Mouse (Mus musculus): ENCODE measurements around the gene Snrnp27.

DNA sequence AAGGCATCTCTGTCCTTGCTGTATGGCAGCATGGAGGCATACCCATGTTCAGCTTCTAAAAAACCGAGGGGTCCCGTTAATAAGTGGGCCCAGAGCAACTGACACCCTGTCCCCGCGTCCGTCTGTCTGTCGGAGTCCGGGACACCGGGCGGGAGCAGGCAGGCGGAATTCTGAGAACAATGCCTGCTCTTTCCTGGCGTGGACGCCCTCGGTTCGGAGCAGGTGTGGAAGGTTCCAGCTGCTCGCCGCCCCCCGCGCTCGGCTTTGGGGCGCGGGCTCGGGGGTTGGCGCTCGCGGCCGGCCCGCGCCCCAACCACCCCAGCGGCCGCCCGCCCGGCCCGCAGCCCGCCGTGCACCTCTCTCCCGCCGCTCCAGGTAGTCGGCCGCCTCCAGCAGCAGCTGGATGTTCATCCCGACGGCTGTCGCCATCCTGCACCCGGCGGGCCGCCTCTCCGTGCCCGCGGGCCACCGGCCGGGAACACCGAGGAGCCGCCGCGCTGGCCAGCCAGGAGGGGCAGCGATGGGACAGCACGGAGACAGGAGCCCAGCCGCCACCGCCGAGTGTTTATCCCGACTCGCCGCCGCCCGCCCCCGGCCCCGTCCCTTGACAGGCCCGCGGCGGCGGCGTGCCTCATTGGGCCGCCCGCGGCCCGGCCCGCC lies 15.6 kb downstream of the Snrnp27 start, which contains the start of gene Mxd1:
- TF ChIP-seq CHD2 (IDR thresholded peaks at IDR 0.05; ENCODE audit: low read depth, low read length) (no peak), HCFC1 (IDR thresholded peaks at IDR 0.05; ENCODE audit: borderline replicate concordance, insufficient read depth, low read length) (no peak), MAFK (IDR thresholded peaks at IDR 0.05; ENCODE audit: insufficient read depth, low read depth, low read length) (no peak)

Data from ES-E14 (cell line).